Mouse (Mus musculus) ZHBTc4 (cell line): ENCODE measurements around the gene Gm13276.
"Not testable (repeated sequence)": the region's sequence is repeated elsewhere in the genome, so short reads cannot be mapped to it uniquely, and the experiment has no call there.

ENCODE experiments used
- DNase-seq: peaks from one replicate; pipeline ENCODE4 v3.0.0-alpha.2; 2011; ENCODE audit warnings: low read depth, low spot score

Gm13276 gene

GRCm38 (mm10) chr4:88785409-88785808 is at the start of gene Gm13276:
Gene Gm13276, plus strand, starts transcription at chr4:88785709.
- DNase-seq: not testable (repeated sequence)

GRCm38 (mm10) chr4:88738480-88738879 is 47.0 kb upstream of the Gm13276 start:
- peak; percentile 78 for DNase-seq

- no peak for DNase-seq
These were observed 46.5 kb upstream of the Gm13276 start for GRCm38 (mm10) chr4:88739036-88739435.

- DNase-seq: no peak
These were observed 44.1 kb upstream of the Gm13276 start for GRCm38 (mm10) chr4:88741426-88741825.

GRCm38 (mm10) chr4:88742771-88743371 is 42.6 kb upstream of the Gm13276 start:
- no peak for DNase-seq

GRCm38 (mm10) chr4:88744207-88744606 is 41.3 kb upstream of the Gm13276 start:
- DNase-seq: no peak

- DNase-seq: no peak
These were observed 35.6 kb upstream of the Gm13276 start for GRCm38 (mm10) chr4:88749926-88750325.

GRCm38 (mm10) chr4:88754818-88755340 is 30.6 kb upstream of the Gm13276 start, which contains the start of gene Gm13271:
Gene Gm13271, plus strand, starts transcription at chr4:88754868.
- DNase-seq: not testable (repeated sequence)

- DNase-seq: not testable (repeated sequence)
These were observed 28.7 kb upstream of the Gm13276 start for GRCm38 (mm10) chr4:88756581-88757513.

- not testable (repeated sequence) for DNase-seq
These were observed 27.9 kb upstream of the Gm13276 start for GRCm38 (mm10) chr4:88757628-88758031.

GRCm38 (mm10) chr4:88758751-88759150 is 26.8 kb upstream of the Gm13276 start:
- DNase-seq: not testable (repeated sequence)

GRCm38 (mm10) chr4:88759610-88760268 is 25.8 kb upstream of the Gm13276 start, which contains the start of gene Gm13283:
Gene Gm13283, plus strand, starts transcription at chr4:88760119.
- not testable (repeated sequence) for DNase-seq

GRCm38 (mm10) chr4:88760431-88760830 is 25.1 kb upstream of the Gm13276 start:
- not testable (repeated sequence) for DNase-seq

GRCm38 (mm10) chr4:88761776-88762175 is 23.7 kb upstream of the Gm13276 start:
- not testable (repeated sequence) for DNase-seq

- DNase-seq: not testable (repeated sequence)
These were observed 23.2 kb upstream of the Gm13276 start for GRCm38 (mm10) chr4:88762341-88762740.

GRCm38 (mm10) chr4:88763384-88764018 is 22.0 kb upstream of the Gm13276 start:
- not testable (repeated sequence) for DNase-seq

GRCm38 (mm10) chr4:88773534-88773933 is 12.0 kb upstream of the Gm13276 start, which contains the start of gene Gm13290:
Gene Gm13290, plus strand, starts transcription at chr4:88773834.
- not testable (repeated sequence) for DNase-seq

GRCm38 (mm10) chr4:88776622-88777021 is 8.9 kb upstream of the Gm13276 start, which contains the start of gene Gm13289:
Gene Gm13289, plus strand, starts transcription at chr4:88776922.
- not testable (repeated sequence) for DNase-seq

GRCm38 (mm10) chr4:88779550-88779949 is 6.0 kb upstream of the Gm13276 start, which contains the start of gene Gm13272:
Gene Gm13272, plus strand, starts transcription at chr4:88779850.
- not testable (repeated sequence) for DNase-seq

- DNase-seq: not testable (repeated sequence)
These were observed 5.2 kb upstream of the Gm13276 start for GRCm38 (mm10) chr4:88780320-88780719.

- not testable (repeated sequence) for DNase-seq
These were observed 3.7 kb upstream of the Gm13276 start, which contains the start of gene Ifnz for GRCm38 (mm10) chr4:88781831-88782230. Gene Ifnz, plus strand, starts transcription at chr4:88782131.
